Mouse (Mus musculus) E14TG2a.4 (cell line): ENCODE measurements around the gene Polr3e.

Experiments
- CTCF ChIP-seq: conservative IDR thresholded peaks from 2 replicates; pipeline ENCODE4 v1.5.1; 2014; ENCODE audit warnings: low read length
- POU5F1 ChIP-seq: IDR thresholded peaks from 2 replicates; pipeline ENCODE4 v1.6.1; 2014; ENCODE audit warnings: low read length, borderline replicate concordance

- no peak for TF ChIP-seq CTCF
- no peak for TF ChIP-seq POU5F1
Measured at GRCm38 (mm10) chr7:120936522-120936921, 19.0 kb downstream of the Polr3e start.
